Mouse (Mus musculus) olfactory bulb, adult 2 months (tissue): ENCODE results near the gene Akr1c20.

Experiments used
- CTCF ChIP-seq: fragments of 200-500 bp; IDR thresholded peaks from 2 replicates; pipeline ENCODE4 v1.5.1; 2012; ENCODE audit warnings: low read depth, mild to moderate bottlenecking, low read length, moderate library complexity; ENCODE audit not compliant: insufficient read depth
- POLR2A ChIP-seq: fragments of 200-500 bp; IDR thresholded peaks from 2 replicates; pipeline ENCODE4 v1.6.1; 2012; ENCODE audit warnings: mild to moderate bottlenecking, low read depth, low read length, moderate library complexity; ENCODE audit not compliant: insufficient read depth

DNA sequence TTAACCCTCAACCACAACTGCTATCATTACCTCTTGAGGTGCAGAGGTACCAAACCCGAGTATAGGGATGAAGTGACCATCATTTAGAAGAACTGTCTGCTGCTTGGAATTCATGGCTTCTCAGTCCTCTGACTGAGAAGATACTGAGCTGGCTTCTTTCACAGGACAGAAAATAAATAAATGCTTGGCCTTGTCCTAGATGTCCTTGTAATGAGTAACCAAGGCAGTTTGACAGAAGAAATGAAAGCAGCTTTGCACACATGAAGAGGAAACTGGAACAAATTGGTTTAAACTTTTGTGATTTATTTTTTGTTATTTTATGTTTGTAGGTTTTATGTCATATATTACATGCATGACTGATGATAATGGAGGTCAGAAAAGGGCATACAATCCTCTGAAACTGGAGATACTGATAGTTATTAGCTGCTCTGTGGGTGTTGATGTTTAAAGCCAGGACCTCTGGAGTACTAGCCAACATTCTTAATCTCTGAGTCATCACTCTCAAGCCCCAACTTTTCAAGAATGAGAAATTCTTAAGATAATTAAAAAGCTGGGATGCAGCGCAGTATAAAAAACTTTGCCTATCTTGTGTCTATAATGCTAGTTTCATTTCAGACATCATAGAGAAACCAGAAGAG is at the start of gene Akr1c20:
- no peak for TF ChIP-seq POLR2A
- TF ChIP-seq CTCF, result no peak
